Mouse (Mus musculus): ENCODE data around the gene Ccdc157.

The Ccdc157 gene

GRCm38 (mm10) chr11:4183511-4183910 lies 23.4 kb upstream of the Ccdc157 start:
- DNase-seq (ENCODE audit: low spot score): no peak

- no peak for DNase-seq (ENCODE audit: low spot score)
Observed at GRCm38 (mm10) chr11:4182061-4182460, 22.0 kb upstream of the Ccdc157 start.

GRCm38 (mm10) chr11:4177716-4178115 lies 17.6 kb upstream of the Ccdc157 start:
- no peak for DNase-seq (ENCODE audit: low spot score)

- DNase-seq (ENCODE audit: low spot score): no peak
Observed at GRCm38 (mm10) chr11:4174586-4174985, 14.5 kb upstream of the Ccdc157 start.

GRCm38 (mm10) chr11:4166467-4167090 lies 6.5 kb upstream of the Ccdc157 start:
- no peak for DNase-seq (ENCODE audit: low spot score)

GRCm38 (mm10) chr11:4164701-4165100 lies 4.6 kb upstream of the Ccdc157 start:
- DNase-seq (ENCODE audit: low spot score): no peak

GRCm38 (mm10) chr11:4160758-4161480 lies 826 bp upstream of the Ccdc157 start:
- DNase-seq (ENCODE audit: low spot score): no peak

- DNase-seq (ENCODE audit: low spot score): no peak
Observed at GRCm38 (mm10) chr11:4158676-4159075, 1.4 kb downstream of the Ccdc157 start.

GRCm38 (mm10) chr11:4155641-4156040 lies 4.5 kb downstream of the Ccdc157 start:
- no peak for DNase-seq (ENCODE audit: low spot score)

- DNase-seq (ENCODE audit: low spot score): no peak
Observed at GRCm38 (mm10) chr11:4153694-4154093, 6.4 kb downstream of the Ccdc157 start.

GRCm38 (mm10) chr11:4149886-4150285 lies 10.2 kb downstream of the Ccdc157 start:
- no peak for DNase-seq (ENCODE audit: low spot score)

- DNase-seq (ENCODE audit: low spot score): no peak
Observed at GRCm38 (mm10) chr11:4148536-4149156, 11.4 kb downstream of the Ccdc157 start.

- DNase-seq (ENCODE audit: low spot score): no peak
Observed at GRCm38 (mm10) chr11:4148120-4148519, 12.0 kb downstream of the Ccdc157 start.

GRCm38 (mm10) chr11:4147098-4147497 lies 13.0 kb downstream of the Ccdc157 start:
- no peak for DNase-seq (ENCODE audit: low spot score)

GRCm38 (mm10) chr11:4146381-4146780 lies 13.7 kb downstream of the Ccdc157 start:
- DNase-seq (ENCODE audit: low spot score): no peak

GRCm38 (mm10) chr11:4143281-4144062 lies 16.6 kb downstream of the Ccdc157 start:
- DNase-seq (ENCODE audit: low spot score): no peak

GRCm38 (mm10) chr11:4142352-4142751 lies 17.7 kb downstream of the Ccdc157 start:
- no peak for DNase-seq (ENCODE audit: low spot score)

GRCm38 (mm10) chr11:4141505-4141904 lies 18.6 kb downstream of the Ccdc157 start:
- DNase-seq (ENCODE audit: low spot score): no peak

GRCm38 (mm10) chr11:4138964-4139363 lies 21.1 kb downstream of the Ccdc157 start:
- no peak for DNase-seq (ENCODE audit: low spot score)

- peak; percentile 78 for DNase-seq (ENCODE audit: low spot score)
Observed at GRCm38 (mm10) chr11:4134986-4135935, 24.8 kb downstream of the Ccdc157 start, which contains the start of gene Rnf215. Gene Rnf215 (plus strand): TSS chr11:4135202.

GRCm38 (mm10) chr11:4134400-4134799 lies 25.7 kb downstream of the Ccdc157 start:
- no peak for DNase-seq (ENCODE audit: low spot score)

Measured in T-cell, adult 2 months (primary cell).